Mouse (Mus musculus): ENCODE measurements at regions not wholly inside any gene's neighbourhood (a gene's known extent, or its start where the extent isn't known, plus 50 kb on each side); places are given as distances from the start of the nearest gene placed in this dataset.

DNA sequence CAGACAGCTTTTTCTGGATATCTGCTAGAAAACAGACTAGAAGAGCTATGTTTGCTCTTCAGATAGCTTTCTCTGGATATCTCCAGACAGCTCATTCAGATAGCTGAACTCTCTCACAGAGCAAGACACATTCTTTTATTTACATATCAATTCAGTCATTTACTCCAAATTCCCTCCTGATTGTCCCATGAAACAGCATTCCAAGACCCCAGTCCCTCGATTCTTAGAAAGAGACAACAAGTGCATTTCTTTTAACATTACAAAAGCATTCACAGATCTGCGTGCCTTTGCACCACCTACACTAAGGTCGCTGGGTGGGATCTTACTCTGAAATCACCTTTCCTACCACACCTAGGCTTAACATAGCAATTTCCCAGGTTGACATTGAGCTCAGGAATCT is 1039.5 kb upstream of the Ddx18 start:
- Histone ChIP-seq H3K4me3 (ENCODE audit: low read depth, low read length) (no peak overlapping the region), H3K9me3 (ENCODE audit: low read depth, low read length) (no peaks in the 10 kb centered on the region), H3K9ac (no peak overlapping the region), H3K36me3 (ENCODE audit: insufficient read depth) (no peaks in the 10 kb centered on the region), H3K27ac (ENCODE audit: low read depth) (no peak overlapping the region), H3K4me1 (ENCODE audit: insufficient read depth) (no peaks in the 10 kb centered on the region), H3K4me2 (no peak overlapping the region), H3K27me3 (ENCODE audit: insufficient read depth, low read length) (no peaks in the 10 kb centered on the region)
- WGBS = 69% methylated on average over 3 of the region's 3 CpGs
- TF ChIP-seq CTCF (IDR thresholded peaks at IDR 0.05; ENCODE audit: low read depth) = no peak
- no peak for ATAC-seq (ENCODE audit: insufficient read depth)
- DNase-seq = no peak

DNA sequence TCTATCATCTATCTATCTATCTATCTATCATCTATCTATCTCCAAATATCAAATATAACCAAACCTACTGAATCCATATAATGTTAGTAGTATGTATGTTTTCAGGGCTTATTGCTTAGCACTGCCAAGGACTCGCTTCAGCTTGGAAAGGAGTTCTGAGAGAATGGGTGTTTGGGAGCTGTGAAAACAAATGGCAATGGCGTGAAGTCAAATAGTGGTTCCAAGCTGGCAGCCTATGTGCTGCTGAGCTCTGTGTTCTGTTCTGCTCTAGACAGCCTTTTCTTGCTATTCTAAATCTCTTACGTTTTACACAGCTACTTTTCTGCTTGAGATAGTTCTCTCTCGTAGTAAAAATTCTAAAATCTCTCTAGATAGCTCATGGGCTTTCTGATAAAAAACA is 1008.2 kb upstream of the Ddx18 start:
- Histone ChIP-seq H3K9ac (no peak overlapping the region), H3K36me3 (ENCODE audit: insufficient read depth) (no peaks in the 10 kb centered on the region), H3K9me3 (ENCODE audit: low read depth, low read length) (no peaks in the 10 kb centered on the region), H3K4me2 (no peak overlapping the region), H3K27me3 (ENCODE audit: insufficient read depth, low read length) (no peaks in the 10 kb centered on the region), H3K4me1 (ENCODE audit: insufficient read depth) (no peaks in the 10 kb centered on the region), H3K27ac (ENCODE audit: low read depth) (no peak overlapping the region), H3K4me3 (ENCODE audit: low read depth, low read length) (no peak overlapping the region)
- no peak for ATAC-seq (ENCODE audit: insufficient read depth)
- no peak for TF ChIP-seq CTCF (IDR thresholded peaks at IDR 0.05; ENCODE audit: low read depth)
- WGBS = 49% methylated on average over 4 of the region's 4 CpGs
- no peak for DNase-seq

DNA sequence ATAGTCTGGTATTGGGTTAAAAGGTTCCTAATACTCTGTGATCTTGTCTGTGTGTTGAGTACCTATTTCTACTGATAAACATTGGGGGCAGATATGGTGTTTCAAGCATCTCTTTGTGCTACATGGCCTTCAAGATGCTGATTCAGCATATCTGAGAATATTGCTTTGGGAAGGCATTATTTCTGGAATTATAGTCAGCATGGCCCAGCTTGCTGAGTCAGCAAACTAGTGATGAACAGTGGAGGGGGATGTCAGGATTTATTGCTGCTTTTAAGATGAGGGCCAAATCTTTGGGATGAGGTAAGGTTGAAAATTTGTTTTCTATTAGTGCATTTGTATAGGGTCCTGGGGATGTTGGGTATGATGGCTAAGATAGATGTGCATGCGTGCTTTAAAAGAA is 983.8 kb upstream of the Ddx18 start:
- Histone ChIP-seq H3K36me3 (ENCODE audit: insufficient read depth) (no peaks in the 10 kb centered on the region), H3K27ac (ENCODE audit: low read depth) (no peak overlapping the region), H3K9ac (no peak overlapping the region), H3K4me3 (ENCODE audit: low read depth, low read length) (no peak overlapping the region), H3K4me1 (ENCODE audit: insufficient read depth) (no peaks in the 10 kb centered on the region), H3K9me3 (ENCODE audit: low read depth, low read length) (no peaks in the 10 kb centered on the region), H3K4me2 (no peak overlapping the region), H3K27me3 (ENCODE audit: insufficient read depth, low read length) (no peaks in the 10 kb centered on the region)
- ATAC-seq (ENCODE audit: insufficient read depth) (no peak), DNase-seq (no peak)
- WGBS = 92% methylated on average over 1 of the region's 1 CpGs
- TF ChIP-seq CTCF (IDR thresholded peaks at IDR 0.05; ENCODE audit: low read depth) = no peak

DNA sequence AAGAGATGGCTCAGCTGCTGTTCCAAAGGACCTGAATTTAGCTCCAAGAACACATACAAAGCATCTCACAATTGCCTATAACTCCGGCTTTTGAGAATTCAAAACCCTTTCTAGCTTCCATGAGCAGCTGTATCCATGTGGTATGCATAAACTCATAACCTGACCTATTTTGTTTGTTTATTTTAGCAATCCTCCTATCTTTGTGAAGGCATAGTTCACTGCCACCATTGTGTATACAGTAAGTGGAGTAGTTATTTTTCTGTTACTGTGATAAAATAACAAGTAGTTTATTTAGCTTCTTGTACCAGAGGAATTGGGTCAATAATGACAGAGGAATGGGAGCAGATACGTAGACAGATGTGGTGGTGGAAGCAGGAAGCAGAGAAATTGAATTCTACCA is 941.8 kb upstream of the Ddx18 start:
- Histone ChIP-seq H3K27ac (ENCODE audit: low read depth) (no peak overlapping the region), H3K9ac (no peak overlapping the region), H3K27me3 (ENCODE audit: insufficient read depth, low read length) (no peaks in the 10 kb centered on the region), H3K4me1 (ENCODE audit: insufficient read depth) (no peaks in the 10 kb centered on the region), H3K4me3 (ENCODE audit: low read depth, low read length) (no peak overlapping the region), H3K4me2 (no peak overlapping the region), H3K9me3 (ENCODE audit: low read depth, low read length) (no peaks in the 10 kb centered on the region), H3K36me3 (ENCODE audit: insufficient read depth) (no peaks in the 10 kb centered on the region)
- peak; percentile 14 for DNase-seq
- peak; percentile 62; the same call in 1 of the 2 replicates for ATAC-seq (ENCODE audit: insufficient read depth)
- TF ChIP-seq CTCF (IDR thresholded peaks at IDR 0.05; ENCODE audit: low read depth) = no peak
- WGBS = 27% methylated on average over 2 of the region's 2 CpGs

DNA sequence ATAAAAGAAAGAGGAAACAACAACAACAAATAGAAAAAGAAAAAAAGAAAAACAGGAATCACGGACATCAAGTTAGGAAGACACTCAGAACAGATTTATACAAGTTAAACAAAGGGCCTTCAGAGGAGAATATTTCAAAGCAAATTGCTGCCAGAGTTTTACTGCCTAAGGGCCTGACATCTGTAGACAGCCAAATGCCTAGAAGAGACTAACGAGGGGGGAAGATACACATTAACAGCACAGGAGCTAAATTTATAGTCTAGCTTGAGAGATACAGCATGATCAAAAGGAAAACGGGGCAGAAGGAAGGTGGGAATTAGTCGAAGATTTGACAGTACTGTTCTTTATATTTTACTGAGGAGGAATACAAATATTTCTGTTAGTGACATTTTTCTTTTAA is 933.9 kb upstream of the Ddx18 start:
- Histone ChIP-seq H3K27ac (ENCODE audit: low read depth) (no peak overlapping the region), H3K4me2 (no peak overlapping the region), H3K4me3 (ENCODE audit: low read depth, low read length) (no peak overlapping the region), H3K27me3 (ENCODE audit: insufficient read depth, low read length) (no peaks in the 10 kb centered on the region), H3K9me3 (ENCODE audit: low read depth, low read length) (no peaks in the 10 kb centered on the region), H3K36me3 (ENCODE audit: insufficient read depth) (no peaks in the 10 kb centered on the region), H3K9ac (no peak overlapping the region), H3K4me1 (ENCODE audit: insufficient read depth) (no peaks in the 10 kb centered on the region)
- DNase-seq (no peak), ATAC-seq (ENCODE audit: insufficient read depth) (no peak)
- no peak for TF ChIP-seq CTCF (IDR thresholded peaks at IDR 0.05; ENCODE audit: low read depth)
- WGBS = 55% methylated on average over 4 of the region's 4 CpGs

DNA sequence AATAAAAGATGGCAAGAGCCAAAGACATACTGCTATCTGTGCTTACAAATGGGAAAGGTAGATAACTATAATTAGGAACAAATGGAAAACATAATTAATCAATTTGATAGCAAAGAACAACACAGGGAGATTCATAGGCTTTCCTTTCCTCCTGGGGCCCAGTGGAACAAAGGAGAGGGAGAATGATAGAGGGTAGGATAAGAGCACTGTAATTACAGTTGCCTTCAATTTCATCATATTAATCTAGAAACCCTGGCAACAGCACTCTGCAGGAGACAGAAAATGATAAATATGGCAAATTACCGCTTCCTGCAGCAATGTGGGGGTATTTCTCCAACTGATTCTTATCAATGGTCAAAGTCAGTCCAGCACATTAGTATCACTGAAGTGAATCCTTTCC is 910.2 kb upstream of the Ddx18 start:
- 49% methylated on average over 1 of the region's 1 CpGs for WGBS
- no peak for ATAC-seq (ENCODE audit: insufficient read depth)
- H3K4me1 ChIP-seq (ENCODE audit: insufficient read depth) = no peaks in the 10 kb centered on the region
- DNase-seq = no peak
- H3K9ac ChIP-seq = no peak overlapping the region
- H3K27me3 ChIP-seq (ENCODE audit: insufficient read depth, low read length) = no peaks in the 10 kb centered on the region
- H3K36me3 ChIP-seq (ENCODE audit: insufficient read depth) = no peaks in the 10 kb centered on the region
- H3K27ac ChIP-seq (ENCODE audit: low read depth) = no peak overlapping the region
- no peak for TF ChIP-seq CTCF (IDR thresholded peaks at IDR 0.05; ENCODE audit: low read depth)
- no peaks in the 10 kb centered on the region for H3K9me3 ChIP-seq (ENCODE audit: low read depth, low read length)
- no peak overlapping the region for H3K4me2 ChIP-seq
- no peak overlapping the region for H3K4me3 ChIP-seq (ENCODE audit: low read depth, low read length)

DNA sequence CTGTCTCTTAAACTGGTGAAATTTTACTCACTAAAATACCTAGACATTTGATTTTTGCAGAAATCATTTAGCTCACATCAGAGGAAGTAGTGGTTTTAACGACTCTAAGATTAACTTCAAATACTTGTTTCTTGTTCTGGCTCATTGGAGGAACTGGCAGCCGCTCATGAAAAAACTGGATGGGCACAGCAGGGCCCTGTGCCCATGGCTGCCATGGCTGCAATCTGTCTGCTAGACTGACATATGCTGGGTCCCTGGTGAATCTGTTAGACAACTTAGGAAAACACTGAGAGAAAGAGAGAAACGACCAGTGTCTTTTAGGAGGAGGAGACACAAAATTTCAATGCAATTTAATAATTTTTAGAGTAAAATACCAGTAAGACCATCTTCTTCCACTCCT is 896.1 kb upstream of the Ddx18 start:
- 77% methylated on average over 3 of the region's 3 CpGs for WGBS
- Histone ChIP-seq H3K4me2 (no peak overlapping the region), H3K27ac (ENCODE audit: low read depth) (no peak overlapping the region), H3K27me3 (ENCODE audit: insufficient read depth, low read length) (no peaks in the 10 kb centered on the region), H3K9me3 (ENCODE audit: low read depth, low read length) (no peaks in the 10 kb centered on the region), H3K4me1 (ENCODE audit: insufficient read depth) (no peaks in the 10 kb centered on the region), H3K4me3 (ENCODE audit: low read depth, low read length) (no peak overlapping the region), H3K36me3 (ENCODE audit: insufficient read depth) (no peaks in the 10 kb centered on the region), H3K9ac (no peak overlapping the region)
- ATAC-seq (ENCODE audit: insufficient read depth) (no peak), DNase-seq (no peak)
- TF ChIP-seq CTCF (IDR thresholded peaks at IDR 0.05; ENCODE audit: low read depth) = no peak

DNA sequence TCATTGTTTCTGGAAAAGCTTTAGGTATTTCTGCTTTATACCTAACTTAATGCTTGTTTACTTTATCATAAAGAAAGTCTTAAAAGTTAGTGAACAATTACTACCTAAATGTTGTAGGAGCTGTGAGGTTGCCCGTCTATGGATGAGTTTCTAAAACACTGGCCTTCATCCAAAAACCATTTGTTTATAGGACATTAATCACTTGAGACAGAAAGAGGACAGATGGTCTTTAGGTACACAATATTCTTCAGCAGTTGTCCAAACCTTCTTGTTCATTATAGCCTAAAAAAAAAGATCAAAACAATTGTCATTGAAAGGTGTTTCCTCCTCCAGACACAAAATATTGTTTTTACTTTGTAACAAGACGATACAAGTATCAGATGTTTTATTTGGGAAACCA is 891.3 kb upstream of the Ddx18 start:
- H3K36me3 ChIP-seq (ENCODE audit: insufficient read depth) = no peaks in the 10 kb centered on the region
- H3K9ac ChIP-seq = no peak overlapping the region
- H3K9me3 ChIP-seq (ENCODE audit: low read depth, low read length) = no peaks in the 10 kb centered on the region
- no peak overlapping the region for H3K27ac ChIP-seq (ENCODE audit: low read depth)
- H3K27me3 ChIP-seq (ENCODE audit: insufficient read depth, low read length) = no peaks in the 10 kb centered on the region
- ATAC-seq (ENCODE audit: insufficient read depth) (no peak), DNase-seq (no peak)
- TF ChIP-seq CTCF (IDR thresholded peaks at IDR 0.05; ENCODE audit: low read depth) = no peak
- no peaks in the 10 kb centered on the region for H3K4me1 ChIP-seq (ENCODE audit: insufficient read depth)
- H3K4me3 ChIP-seq (ENCODE audit: low read depth, low read length) = no peak overlapping the region
- 43% methylated on average over 2 of the region's 2 CpGs for WGBS
- H3K4me2 ChIP-seq = no peak overlapping the region
